Mouse (Mus musculus) heart, embryonic 12.5 days (tissue): ENCODE results near the gene Unc93a2. TPM values are rescaled to one million over a fixed set of nuclear protein-coding genes. Genes with fewer than 3 reads are reported as not detected.
"Not testable (repeated sequence)": the region's sequence is repeated elsewhere in the genome, so short reads cannot be mapped to it uniquely, and the experiment has no call there.

Source experiments
- ATAC-seq: fragments of 200-750 bp; cut with Nextera tagmentation; 2 replicates; pipeline ENCODE4 v1.8.0; 2017; ENCODE audit warnings: moderate TSS enrichment, moderate library complexity; ENCODE audit not compliant: insufficient number of reproducible peaks, low FRiP score
- H3K27ac ChIP-seq: fragments of 300-500 bp; sonication (generic); 2 replicates; pipeline ENCODE4 v1.5.1; 2016; ENCODE audit warnings: mild to moderate bottlenecking, moderate library complexity; ENCODE audit not compliant: poor library complexity, severe bottlenecking
- H3K27me3 ChIP-seq: fragments of 300-500 bp; sonication (generic); replicated peaks from 2 replicates; pipeline ENCODE4 v1.6.1; 2016; ENCODE audit warnings: mild to moderate bottlenecking, moderate library complexity
- H3K36me3 ChIP-seq: fragments of 300-500 bp; sonication (generic); 2 replicates; pipeline ENCODE4 v1.6.1; 2016; ENCODE audit warnings: mild to moderate bottlenecking, moderate library complexity
- H3K4me1 ChIP-seq: fragments of 300-500 bp; sonication (generic); replicated peaks from 2 replicates; pipeline ENCODE4 v1.6.1; 2016; ENCODE audit warnings: mild to moderate bottlenecking
- H3K4me2 ChIP-seq: fragments of 300-500 bp; sonication (generic); 2 replicates; pipeline ENCODE4 v1.6.1; 2016; ENCODE audit warnings: mild to moderate bottlenecking, moderate library complexity
- H3K4me3 ChIP-seq: fragments of 300-500 bp; sonication (generic); 2 replicates; pipeline ENCODE4 v1.5.1; 2016; ENCODE audit warnings: mild to moderate bottlenecking
- H3K9ac ChIP-seq: fragments of 300-500 bp; sonication (generic); 2 replicates; pipeline ENCODE4 v1.6.1; 2016; ENCODE audit warnings: mild to moderate bottlenecking, moderate library complexity
- H3K9me3 ChIP-seq: fragments of 300-500 bp; sonication (generic); replicated peaks from 2 replicates; pipeline ENCODE4 v1.6.1; 2016; ENCODE audit warnings: mild to moderate bottlenecking, moderate library complexity
- whole genome bisulfite sequencing: fragments of 180-500 bp; shearing (Covaris S2); methylation state at CpG from one replicate; pipeline ENCODE4 v1.1.7; 2016; 5-methylcytosine and 5-hydroxymethylcytosine counted together
- polyA plus RNA-seq: library from polyadenylated mRNA; unstranded; fragments of >200 nt; fragmentation: Nextera tagmentation; extraction: Ambion mirVana; gene quantifications from 2 replicates; pipeline ENCODE4 v1.2.1, GENCODE M21; 2016

The Unc93a2 gene
- polyA plus RNA-seq, 1 experiment from 2014 or later: not detected

GRCm38 (mm10) chr17:7366676-7367374 lies 18.4 kb downstream of the Unc93a2 start:
- 64% methylated on average over 5 of the region's 7 CpGs for WGBS
- H3K4me1 ChIP-seq, H3K9ac ChIP-seq, H3K4me3 ChIP-seq, H3K4me2 ChIP-seq, H3K27me3 ChIP-seq, H3K27ac ChIP-seq, H3K9me3 ChIP-seq, H3K36me3 ChIP-seq, ATAC-seq: not testable (repeated sequence)

- H3K4me3 ChIP-seq, H3K36me3 ChIP-seq, ATAC-seq, H3K9ac ChIP-seq, H3K4me2 ChIP-seq, H3K4me1 ChIP-seq, H3K9me3 ChIP-seq, H3K27me3 ChIP-seq, H3K27ac ChIP-seq: not testable (repeated sequence)
- 20% methylated on average over 1 of the region's 1 CpGs for WGBS
Measured at GRCm38 (mm10) chr17:7366265-7366664, 19.0 kb downstream of the Unc93a2 start.

- no CpG with 5 or more reads among the region's 3 CpGs for WGBS
Measured at GRCm38 (mm10) chr17:7365615-7366014, 19.6 kb downstream of the Unc93a2 start.

GRCm38 (mm10) chr17:7360749-7361465 lies 24.4 kb downstream of the Unc93a2 start:
- WGBS: 75% methylated on average over 9 of the region's 9 CpGs
- H3K4me1 ChIP-seq, H3K4me2 ChIP-seq, H3K9ac ChIP-seq, ATAC-seq, H3K9me3 ChIP-seq, H3K4me3 ChIP-seq, H3K36me3 ChIP-seq, H3K27ac ChIP-seq, H3K27me3 ChIP-seq: not testable (repeated sequence)

More at GRCm38 (mm10) chr17:7365615-7366014, 19.6 kb downstream of the Unc93a2 start:
- not testable (repeated sequence) for H3K9me3 ChIP-seq, H3K4me2 ChIP-seq, H3K4me3 ChIP-seq, H3K27me3 ChIP-seq, H3K36me3 ChIP-seq, H3K9ac ChIP-seq, H3K4me1 ChIP-seq, H3K27ac ChIP-seq, ATAC-seq

GRCm38 (mm10) chr17:7359806-7360205 lies 25.5 kb downstream of the Unc93a2 start:
- not testable (repeated sequence) for H3K9me3 ChIP-seq, H3K36me3 ChIP-seq, H3K27me3 ChIP-seq, ATAC-seq, H3K4me1 ChIP-seq, H3K4me3 ChIP-seq, H3K27ac ChIP-seq, H3K9ac ChIP-seq, H3K4me2 ChIP-seq
- WGBS: 81% methylated on average over 4 of the region's 4 CpGs

GRCm38 (mm10) chr17:7352596-7352995 lies 32.7 kb downstream of the Unc93a2 start, which contains the start of gene Ttll2:
Gene Ttll2, minus strand, starts transcription at chr17:7352696.
- H3K27me3 ChIP-seq, H3K9ac ChIP-seq, ATAC-seq, H3K4me1 ChIP-seq, H3K4me3 ChIP-seq, H3K36me3 ChIP-seq, H3K4me2 ChIP-seq, H3K27ac ChIP-seq, H3K9me3 ChIP-seq: not testable (repeated sequence)
- 85% methylated on average over 1 of the region's 1 CpGs for WGBS

GRCm38 (mm10) chr17:7348765-7349164 lies 36.5 kb downstream of the Unc93a2 start:
- H3K4me2 ChIP-seq, H3K27me3 ChIP-seq, H3K27ac ChIP-seq, ATAC-seq, H3K4me3 ChIP-seq, H3K36me3 ChIP-seq, H3K4me1 ChIP-seq, H3K9me3 ChIP-seq, H3K9ac ChIP-seq: not testable (repeated sequence)
- WGBS: 46% methylated on average over 2 of the region's 3 CpGs

GRCm38 (mm10) chr17:7337381-7337780 lies 47.9 kb downstream of the Unc93a2 start:
- H3K27me3 ChIP-seq, H3K4me1 ChIP-seq, H3K27ac ChIP-seq, H3K4me2 ChIP-seq, H3K4me3 ChIP-seq, H3K9ac ChIP-seq, H3K36me3 ChIP-seq, H3K9me3 ChIP-seq: not testable (repeated sequence)
- ATAC-seq: peak; percentile 53; the same call in 1 of the 2 replicates
- 60% methylated on average over 8 of the region's 9 CpGs for WGBS

- H3K27me3 ChIP-seq, H3K36me3 ChIP-seq, H3K9me3 ChIP-seq, H3K4me2 ChIP-seq, H3K27ac ChIP-seq, H3K4me1 ChIP-seq, ATAC-seq, H3K9ac ChIP-seq, H3K4me3 ChIP-seq: not testable (repeated sequence)
- 70% methylated on average over 3 of the region's 5 CpGs for WGBS
Measured at GRCm38 (mm10) chr17:7332745-7333144, 52.5 kb downstream of the Unc93a2 start.

GRCm38 (mm10) chr17:7326415-7326814 lies 58.8 kb downstream of the Unc93a2 start:
- not testable (repeated sequence) for H3K36me3 ChIP-seq, H3K9ac ChIP-seq, H3K4me1 ChIP-seq, H3K4me3 ChIP-seq, H3K27me3 ChIP-seq, H3K9me3 ChIP-seq, H3K4me2 ChIP-seq, H3K27ac ChIP-seq
- WGBS: 3% methylated on average over 6 of the region's 8 CpGs
- ATAC-seq: peak; percentile 29; the same call in 1 of the 2 replicates

- H3K4me2 ChIP-seq, H3K27ac ChIP-seq, H3K4me3 ChIP-seq, H3K27me3 ChIP-seq, H3K9ac ChIP-seq, H3K4me1 ChIP-seq, H3K9me3 ChIP-seq, ATAC-seq, H3K36me3 ChIP-seq: not testable (repeated sequence)
- WGBS: 91% methylated on average over 5 of the region's 5 CpGs
Measured at GRCm38 (mm10) chr17:7324346-7324745, 60.9 kb downstream of the Unc93a2 start, which contains the start of gene Tcp10a. Gene Tcp10a, plus strand, starts transcription at chr17:7324646.
